Mouse (Mus musculus) spleen, postnatal 10 days (tissue): Measurements from ENCODE around the gene P2rx4.
A peak's percentile ranks its signal among the peaks of the same experiment; 100 is the strongest.

Experiments used
- DNase-seq, 2 experiments: peaks; one replicate each; pipeline ENCODE4 v3.0.0; 2021 to 2022; ENCODE audit warnings: low spot score in 2 of 2

P2rx4 gene

DNA sequence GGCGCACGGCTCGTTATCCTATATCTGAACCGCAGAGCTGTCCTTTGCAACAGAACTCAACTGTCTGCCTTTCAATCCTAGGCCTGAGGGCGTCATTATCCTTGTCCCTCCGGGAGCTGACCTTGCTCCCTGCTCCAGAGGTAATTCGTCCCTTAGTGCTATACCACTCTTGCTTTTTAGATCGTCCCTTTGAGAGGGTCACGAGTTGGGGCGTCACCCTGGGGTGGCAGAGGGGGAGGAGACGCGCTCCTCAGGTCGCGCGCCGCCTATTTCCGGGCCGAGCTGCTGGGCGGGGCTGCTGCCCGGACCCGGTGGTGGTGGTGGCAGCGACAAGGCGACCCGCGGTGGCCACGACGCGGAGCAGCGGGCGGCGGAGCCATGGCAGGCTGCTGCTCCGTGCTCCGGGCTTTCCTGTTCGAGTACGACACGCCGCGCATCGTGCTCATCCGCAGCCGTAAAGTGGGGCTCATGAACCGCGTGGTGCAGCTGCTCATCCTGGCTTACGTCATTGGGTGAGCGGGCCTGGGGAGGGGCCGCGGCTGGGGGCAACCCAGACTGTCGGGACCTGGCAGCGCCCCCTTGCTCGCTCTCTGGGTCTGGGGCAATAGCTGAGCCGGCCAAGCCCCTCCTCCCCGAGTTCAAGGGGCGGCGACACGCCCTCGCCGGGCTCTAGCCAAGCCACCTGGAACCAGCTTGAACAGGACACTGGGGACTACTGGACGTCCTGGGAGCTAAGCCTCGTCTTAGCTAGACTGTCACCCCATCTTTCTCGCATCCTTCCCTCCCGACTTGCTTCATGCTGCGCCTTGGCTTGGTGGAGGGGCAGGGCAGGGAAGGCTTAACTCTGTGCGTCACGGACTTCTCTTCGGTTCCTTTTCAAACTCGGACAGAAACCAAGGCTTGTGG, at the start of gene P2rx4:
Gene P2rx4 (plus strand): TSS at position 269 of the 906 bp plus-strand sequence.
- DNase-seq = peak; percentile 62 to 83

DNA sequence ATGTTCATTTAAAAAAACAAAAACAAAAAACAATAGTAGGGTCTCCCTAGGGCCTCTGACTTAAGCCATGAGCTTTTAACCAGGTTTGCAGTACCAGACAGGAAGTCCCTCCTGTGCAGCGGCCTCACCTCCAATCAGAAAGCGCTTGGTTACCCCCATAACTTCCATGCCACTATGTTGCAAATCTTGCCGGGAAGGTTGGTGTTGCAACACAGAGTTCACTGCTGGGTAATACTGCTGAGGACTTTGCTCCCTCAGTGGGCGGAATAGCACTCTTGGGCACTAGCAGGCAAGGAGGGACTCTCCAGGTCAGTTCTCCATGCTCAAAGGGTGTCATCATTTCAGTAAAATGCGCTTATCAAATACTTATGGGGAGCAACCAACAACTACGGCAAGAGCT, 44.8 kb upstream of the P2rx4 start:
- no peak for DNase-seq

- DNase-seq = no peak
These were observed 42.3 kb upstream of the P2rx4 start for GRCm38 (mm10) chr5:122665036-122665435.

DNA sequence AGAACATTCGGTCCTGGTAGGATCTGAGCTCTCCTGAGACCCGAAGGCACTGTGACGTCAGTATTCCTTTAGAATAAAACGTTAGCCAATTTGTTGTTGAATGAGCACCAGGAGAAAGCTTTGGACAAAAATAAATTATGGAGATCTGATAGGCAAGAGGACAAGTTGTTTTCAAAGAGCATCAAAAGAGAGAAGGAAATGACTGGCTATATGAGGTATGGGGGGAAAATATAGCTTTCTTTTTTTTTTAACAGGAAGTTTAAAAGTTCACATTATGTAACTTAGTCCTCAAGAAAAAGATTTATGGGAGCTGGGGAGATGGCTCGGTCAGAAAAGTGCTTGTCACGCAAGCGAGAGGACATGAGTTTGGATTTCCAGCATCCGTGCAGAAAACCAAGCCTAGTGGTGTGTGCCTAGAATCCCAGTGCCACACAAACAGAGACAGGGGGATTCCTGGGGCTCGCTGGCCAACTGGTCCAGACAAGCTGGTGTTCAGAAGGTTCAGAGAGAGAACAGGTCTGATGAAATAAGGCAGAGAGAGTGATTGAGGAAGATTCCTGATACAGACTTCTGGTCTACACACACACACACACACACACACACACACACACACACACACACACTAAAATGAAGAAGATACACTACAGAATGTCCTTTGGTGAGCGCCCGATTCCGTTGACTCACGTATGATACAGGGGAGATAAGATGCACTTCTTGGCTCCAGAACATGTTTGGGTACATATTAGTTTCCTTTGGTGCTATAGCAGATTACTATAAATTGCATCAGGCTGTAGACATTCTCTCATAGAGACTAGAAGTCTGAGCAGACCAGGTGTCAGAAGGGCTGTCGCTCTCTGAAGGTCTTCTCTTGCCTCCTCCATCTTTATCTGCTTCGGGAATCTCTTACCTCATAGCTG, 38.1 kb upstream of the P2rx4 start:
- DNase-seq = no peak

DNA sequence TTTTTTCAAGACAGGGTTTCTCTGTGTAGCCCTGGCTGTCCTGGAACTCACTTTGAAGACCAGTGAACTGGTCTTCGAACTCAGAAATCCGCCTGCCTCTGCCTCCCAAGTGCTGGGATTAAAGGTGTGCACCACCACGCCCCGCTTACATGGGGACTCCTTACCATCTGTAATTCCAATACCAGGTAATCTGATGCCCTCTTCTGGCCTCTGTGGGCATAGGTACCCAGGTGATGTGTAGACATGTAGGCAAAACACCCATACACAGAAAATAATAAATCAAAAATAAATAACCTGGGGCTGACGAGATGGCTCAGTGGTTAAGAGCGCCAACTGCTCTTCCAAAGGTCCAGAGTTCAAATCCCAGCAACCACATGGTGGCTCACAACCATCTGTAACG, 35.7 kb upstream of the P2rx4 start:
- DNase-seq = peak in 1 of 2 experiments; percentile 36

- DNase-seq = no peak
These were observed 35.0 kb upstream of the P2rx4 start for GRCm38 (mm10) chr5:122672298-122672697.

DNA sequence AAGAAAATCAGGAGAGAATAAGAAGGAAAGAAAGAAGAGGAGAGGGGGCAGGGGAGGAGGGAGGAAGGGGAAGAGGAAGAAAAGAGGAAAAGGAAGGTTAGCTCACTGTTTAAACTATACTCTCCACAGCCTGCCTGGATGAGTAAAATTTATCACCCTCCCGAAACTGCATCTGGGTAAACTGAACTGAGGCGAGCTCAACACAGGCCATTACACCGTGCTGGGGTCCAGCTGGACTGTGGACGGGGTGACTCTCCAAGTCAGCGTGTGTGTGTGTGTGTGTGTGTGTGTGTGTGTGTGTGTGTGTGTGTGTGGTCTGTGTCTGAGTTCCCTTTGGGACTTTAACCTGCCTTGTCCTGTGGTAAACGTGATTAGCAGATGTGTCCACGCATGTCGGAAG, 31.3 kb upstream of the P2rx4 start:
- no peak for DNase-seq

DNA sequence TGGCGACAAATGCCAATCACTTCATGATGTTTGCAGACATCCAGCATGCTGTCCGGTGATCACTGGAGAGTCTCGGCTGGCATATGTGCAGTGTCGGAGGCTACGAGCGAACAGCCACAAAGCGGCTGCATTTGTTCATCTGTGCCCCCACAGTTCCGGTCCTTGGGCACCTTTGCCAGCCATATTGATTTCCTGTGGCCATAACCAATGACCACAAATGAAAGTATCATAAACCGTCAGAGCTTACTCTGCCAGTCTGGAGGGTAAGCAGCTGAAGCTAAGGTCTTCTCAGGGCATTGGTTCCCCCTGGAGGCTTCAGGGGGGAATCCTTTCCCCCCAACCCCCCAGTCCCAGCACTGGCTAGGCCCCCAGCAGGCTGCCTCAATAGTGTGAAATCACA, 29.4 kb upstream of the P2rx4 start:
- no peak for DNase-seq

GRCm38 (mm10) chr5:122679881-122680280, 27.5 kb upstream of the P2rx4 start:
- no peak for DNase-seq

DNA sequence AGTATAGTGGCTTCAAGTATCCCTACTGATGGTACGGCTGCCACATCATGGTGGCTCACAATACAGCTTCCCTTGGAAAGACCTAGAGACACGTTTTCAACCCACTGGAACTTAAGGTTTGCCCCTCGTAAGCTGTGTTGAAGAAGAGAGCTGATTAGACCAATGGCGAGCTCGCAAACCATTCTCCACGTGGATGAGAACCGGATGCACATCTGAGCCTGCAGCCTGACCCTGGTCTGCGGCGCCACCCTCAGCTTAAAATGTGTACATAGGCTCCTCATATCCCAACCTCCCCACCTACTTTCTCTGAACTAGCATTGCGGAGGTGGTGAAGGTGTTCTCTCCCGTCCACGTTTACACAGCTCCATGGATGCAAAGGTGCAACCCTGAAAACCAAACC, 26.1 kb upstream of the P2rx4 start:
- no peak for DNase-seq

DNA sequence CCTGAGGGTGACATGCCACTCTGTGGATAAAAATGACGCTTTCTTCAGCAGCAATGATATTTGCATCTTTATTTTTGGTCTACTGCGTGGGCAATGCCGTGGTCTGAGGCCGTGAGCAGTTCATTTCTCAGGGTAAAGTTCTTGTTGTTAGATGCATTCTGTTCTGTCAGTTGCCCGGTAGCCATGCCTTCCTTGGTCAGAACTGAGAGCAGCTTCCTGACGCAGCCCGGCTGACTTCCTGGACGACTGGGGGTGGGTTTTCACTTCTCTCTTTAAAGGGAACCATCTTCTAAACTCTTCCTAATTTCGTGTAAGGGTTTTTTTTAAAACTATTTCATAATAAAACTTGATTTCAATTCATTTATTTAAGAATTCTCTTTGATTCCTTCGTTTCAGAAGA, 23.4 kb upstream of the P2rx4 start:
- peak in 1 of 2 experiments; percentile 46 for DNase-seq

- DNase-seq = no peak
These were observed 20.0 kb upstream of the P2rx4 start for GRCm38 (mm10) chr5:122687391-122687790.

- DNase-seq = no peak
These were observed 18.2 kb upstream of the P2rx4 start for GRCm38 (mm10) chr5:122689153-122689552.

DNA sequence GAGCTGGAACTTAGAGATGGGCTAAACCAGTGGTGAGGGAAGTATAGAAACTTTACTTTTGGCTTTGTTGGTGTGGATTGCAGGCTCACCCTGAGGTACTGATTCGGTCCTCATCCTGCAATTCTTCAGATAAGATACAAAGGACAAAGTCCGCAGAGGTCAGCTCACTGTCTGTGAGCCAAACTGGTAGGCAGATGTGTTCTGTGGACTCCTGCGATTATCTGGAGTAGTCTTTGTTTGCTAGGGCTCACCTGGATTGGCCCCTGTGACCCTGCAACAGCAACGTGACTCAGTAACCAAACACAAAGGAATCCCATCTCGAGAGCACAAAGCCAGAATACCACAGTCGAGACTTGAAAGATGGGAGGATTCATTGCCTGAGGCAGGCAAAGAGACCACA, 16.9 kb upstream of the P2rx4 start:
- no peak for DNase-seq

GRCm38 (mm10) chr5:122693431-122694207, 13.7 kb upstream of the P2rx4 start:
- DNase-seq = no peak

GRCm38 (mm10) chr5:122695516-122695915, 11.8 kb upstream of the P2rx4 start:
- DNase-seq = no peak

DNA sequence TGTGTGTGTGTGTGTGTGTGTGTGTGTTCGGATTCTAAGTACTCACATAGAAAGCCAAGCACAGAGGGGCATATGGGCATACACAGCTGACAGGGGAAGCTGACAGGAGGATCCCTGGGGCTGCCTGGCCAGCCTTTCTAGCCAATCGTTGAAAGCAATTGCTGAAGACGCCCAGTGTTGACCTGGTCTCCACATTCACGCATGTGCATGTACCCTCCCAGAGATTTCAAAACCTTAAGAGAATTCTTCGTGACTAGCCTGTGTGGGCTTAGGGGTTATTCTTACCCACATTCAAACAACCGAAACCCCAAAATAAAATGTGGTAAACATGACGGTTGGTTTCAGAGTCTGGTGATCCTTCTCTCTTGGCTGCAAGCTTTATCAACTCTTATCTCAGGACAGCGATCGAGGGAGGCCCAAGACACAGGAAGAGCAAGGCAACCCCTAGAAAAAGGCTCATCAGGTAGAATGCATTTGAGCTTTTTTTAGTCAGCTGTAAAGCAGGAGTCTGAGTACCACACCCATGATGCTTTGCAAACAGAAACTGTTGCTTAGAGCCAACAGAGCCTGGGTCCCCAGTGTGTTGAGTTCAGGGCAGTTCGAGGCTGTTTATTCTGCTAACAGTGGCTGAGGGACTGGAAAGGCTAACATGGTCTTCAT, 9.2 kb upstream of the P2rx4 start:
- DNase-seq = no peak

- DNase-seq = no peak
These were observed 8.7 kb upstream of the P2rx4 start for GRCm38 (mm10) chr5:122698701-122699060.

- DNase-seq = no peak
These were observed 7.1 kb upstream of the P2rx4 start for GRCm38 (mm10) chr5:122700109-122700836.

GRCm38 (mm10) chr5:122700837-122701212, 6.5 kb upstream of the P2rx4 start:
- no peak for DNase-seq

DNA sequence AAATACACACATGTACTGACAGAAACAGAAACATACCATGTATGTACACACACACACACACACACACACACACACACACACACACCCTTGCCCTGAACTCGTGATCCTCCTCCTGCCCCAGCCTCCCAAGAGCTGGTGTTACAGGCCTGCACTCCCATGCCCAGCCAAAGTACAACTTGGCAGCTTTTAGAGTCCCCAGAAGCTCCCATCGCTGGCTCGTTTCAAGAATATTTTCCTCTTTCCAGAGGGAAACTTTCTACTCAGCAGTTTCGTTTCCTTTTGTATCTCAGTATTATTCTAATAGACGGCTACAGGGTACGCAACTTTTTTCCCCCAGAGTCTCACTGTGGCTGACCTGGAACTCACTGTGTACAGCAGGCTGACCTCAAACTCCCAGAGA, 5.2 kb upstream of the P2rx4 start:
- no peak for DNase-seq
